Mouse (Mus musculus): ENCODE results near the gene Zfp503. TPM values are rescaled to one million over a fixed set of nuclear protein-coding genes. Genes with fewer than 3 reads are reported as not detected.

Zfp503 gene
- polyA plus RNA-seq, 1 experiment from 2014 or later: 0.82 TPM

- no peak for DNase-seq
- H3K9ac ChIP-seq: peak overlapping the region; percentile 59
- 1% methylated on average over 49 of the region's 49 CpGs for WGBS (ENCODE audit: insufficient replicate concordance)
Observed at GRCm38 (mm10) chr14:21984757-21985425, 4.5 kb downstream of the Zfp503 start.

GRCm38 (mm10) chr14:21983950-21984730 is 5.3 kb downstream of the Zfp503 start:
- H3K36me3 ChIP-seq: no peaks in the 10 kb centered on the region
- H3K4me2 ChIP-seq: peak overlapping the region; percentile 66
- ATAC-seq (ENCODE audit: low read depth): no peak
- DNase-seq: no peak
- 0 out of 2 replicates have a peak overlapping the region, but pooled peaks have one; percentile 59 for H3K9ac ChIP-seq
- H3K27ac ChIP-seq: no peak overlapping the region
- H3K9me3 ChIP-seq (replicated peaks): no peaks in the 10 kb centered on the region
- WGBS (ENCODE audit: insufficient replicate concordance): 8% methylated on average over 18 of the region's 18 CpGs
- H3K4me1 ChIP-seq (replicated peaks): peaks cover 44% of the 10 kb centered on the region
- H3K27me3 ChIP-seq: peaks cover 95% of the 10 kb centered on the region
- peak overlapping the region; percentile 59 for H3K4me3 ChIP-seq (replicated peaks)

More at GRCm38 (mm10) chr14:21984757-21985425, 4.5 kb downstream of the Zfp503 start:
- Histone ChIP-seq H3K27me3 (peaks cover 96% of the 10 kb centered on the region), H3K4me2 (peak overlapping the region; percentile 66), H3K4me1 (replicated peaks) (peaks cover 44% of the 10 kb centered on the region), H3K27ac (no peak overlapping the region), H3K4me3 (replicated peaks) (peak overlapping the region; percentile 59), H3K36me3 (no peaks in the 10 kb centered on the region), H3K9me3 (replicated peaks) (no peaks in the 10 kb centered on the region)
- ATAC-seq (ENCODE audit: low read depth): no peak

GRCm38 (mm10) chr14:21983311-21983949 is 6.0 kb downstream of the Zfp503 start:
- no peak overlapping the region for H3K27ac ChIP-seq
- H3K9ac ChIP-seq: 0 out of 2 replicates have a peak overlapping the region, but pooled peaks have one; percentile 11
- DNase-seq (no peak), ATAC-seq (ENCODE audit: low read depth) (no peak)
- H3K36me3 ChIP-seq: no peaks in the 10 kb centered on the region
- H3K27me3 ChIP-seq: peaks cover 88% of the 10 kb centered on the region
- 2% methylated on average over 22 of the region's 22 CpGs for WGBS (ENCODE audit: insufficient replicate concordance)
- H3K9me3 ChIP-seq (replicated peaks): no peaks in the 10 kb centered on the region
- peaks cover 44% of the 10 kb centered on the region for H3K4me1 ChIP-seq (replicated peaks)
- peak overlapping the region; percentile 47 for H3K4me2 ChIP-seq
- peak overlapping the region; percentile 29 for H3K4me3 ChIP-seq (replicated peaks)

- Histone ChIP-seq H3K27ac (no peak overlapping the region), H3K9me3 (replicated peaks) (no peaks in the 10 kb centered on the region), H3K4me1 (replicated peaks) (peaks cover 40% of the 10 kb centered on the region), H3K4me3 (replicated peaks) (peak overlapping the region; percentile 29), H3K27me3 (peaks cover 81% of the 10 kb centered on the region), H3K9ac (peak overlapping the region; percentile 11; the same call in 1 of the 2 replicates), H3K36me3 (no peaks in the 10 kb centered on the region), H3K4me2 (peak overlapping the region; percentile 47)
- DNase-seq: no peak
- WGBS (ENCODE audit: insufficient replicate concordance): 5% methylated on average over 38 of the region's 38 CpGs
- no peak for ATAC-seq (ENCODE audit: low read depth)
Observed at GRCm38 (mm10) chr14:21982592-21983310, 6.7 kb downstream of the Zfp503 start.

GRCm38 (mm10) chr14:21982096-21982591 is 7.3 kb downstream of the Zfp503 start:
- ATAC-seq (ENCODE audit: low read depth): no peak
- 28% methylated on average over 14 of the region's 14 CpGs for WGBS (ENCODE audit: insufficient replicate concordance)
- H3K9ac ChIP-seq: no peak overlapping the region
- no peak for DNase-seq
- peak overlapping the region; percentile 29; the same call in 1 of the 2 replicates for H3K4me3 ChIP-seq (replicated peaks)
- peaks cover 34% of the 10 kb centered on the region for H3K4me1 ChIP-seq (replicated peaks)
- no peaks in the 10 kb centered on the region for H3K9me3 ChIP-seq (replicated peaks)
- peak overlapping the region; percentile 47; the same call in 1 of the 2 replicates for H3K4me2 ChIP-seq
- no peak overlapping the region for H3K27ac ChIP-seq
- no peaks in the 10 kb centered on the region for H3K36me3 ChIP-seq
- H3K27me3 ChIP-seq: peaks cover 75% of the 10 kb centered on the region

- under 1% methylated on average over 22 of the region's 22 CpGs for WGBS (ENCODE audit: insufficient replicate concordance)
- no peak overlapping the region; the same call in 1 of the 2 replicates for H3K4me2 ChIP-seq
- H3K27me3 ChIP-seq: peaks cover 68% of the 10 kb centered on the region
- H3K4me1 ChIP-seq (replicated peaks): peaks cover 28% of the 10 kb centered on the region
- DNase-seq (no peak), ATAC-seq (ENCODE audit: low read depth) (peak; percentile 30)
- H3K27ac ChIP-seq: no peak overlapping the region
- no peak overlapping the region for H3K9ac ChIP-seq
- H3K36me3 ChIP-seq: no peaks in the 10 kb centered on the region
- H3K4me3 ChIP-seq (replicated peaks): no peak overlapping the region
- no peaks in the 10 kb centered on the region for H3K9me3 ChIP-seq (replicated peaks)
Observed at GRCm38 (mm10) chr14:21981462-21981861, 7.9 kb downstream of the Zfp503 start.

- Histone ChIP-seq H3K4me3 (replicated peaks) (no peak overlapping the region), H3K27me3 (peaks cover 2% of the 10 kb centered on the region; the same call in 1 of the 2 replicates), H3K4me1 (replicated peaks) (no peaks in the 10 kb centered on the region), H3K9me3 (replicated peaks) (no peaks in the 10 kb centered on the region), H3K4me2 (no peak overlapping the region), H3K9ac (no peak overlapping the region), H3K36me3 (no peaks in the 10 kb centered on the region), H3K27ac (no peak overlapping the region)
- ATAC-seq (ENCODE audit: low read depth) (no peak), DNase-seq (no peak)
- 18% methylated on average over 4 of the region's 4 CpGs for WGBS (ENCODE audit: insufficient replicate concordance)
Observed at GRCm38 (mm10) chr14:21968978-21969377, 20.4 kb downstream of the Zfp503 start.

- 64% methylated on average over 12 of the region's 12 CpGs for WGBS (ENCODE audit: insufficient replicate concordance)
Observed at GRCm38 (mm10) chr14:21967375-21968010, 21.9 kb downstream of the Zfp503 start.

GRCm38 (mm10) chr14:21966276-21966675 is 23.1 kb downstream of the Zfp503 start:
- Histone ChIP-seq H3K4me2 (no peak overlapping the region), H3K9me3 (replicated peaks) (no peaks in the 10 kb centered on the region), H3K27me3 (peaks cover 2% of the 10 kb centered on the region; the same call in 1 of the 2 replicates), H3K36me3 (no peaks in the 10 kb centered on the region), H3K4me3 (replicated peaks) (no peak overlapping the region), H3K9ac (no peak overlapping the region), H3K4me1 (replicated peaks) (no peaks in the 10 kb centered on the region), H3K27ac (no peak overlapping the region)
- DNase-seq (no peak), ATAC-seq (ENCODE audit: low read depth) (no peak)
- WGBS (ENCODE audit: insufficient replicate concordance): 32% methylated on average over 4 of the region's 5 CpGs

More at GRCm38 (mm10) chr14:21967375-21968010, 21.9 kb downstream of the Zfp503 start:
- no peak overlapping the region for H3K4me2 ChIP-seq
- no peak overlapping the region for H3K4me3 ChIP-seq (replicated peaks)
- H3K27me3 ChIP-seq: peaks cover 2% of the 10 kb centered on the region; the same call in 1 of the 2 replicates
- no peak for ATAC-seq (ENCODE audit: low read depth)
- no peaks in the 10 kb centered on the region for H3K36me3 ChIP-seq
- no peak overlapping the region for H3K27ac ChIP-seq
- DNase-seq: no peak
- H3K4me1 ChIP-seq (replicated peaks): no peaks in the 10 kb centered on the region
- no peak overlapping the region for H3K9ac ChIP-seq
- H3K9me3 ChIP-seq (replicated peaks): no peaks in the 10 kb centered on the region

GRCm38 (mm10) chr14:21962381-21963050 is 26.9 kb downstream of the Zfp503 start:
- no peaks in the 10 kb centered on the region for H3K4me1 ChIP-seq (replicated peaks)
- no peak overlapping the region for H3K4me2 ChIP-seq
- ATAC-seq (ENCODE audit: low read depth): no peak
- DNase-seq: no peak
- H3K9ac ChIP-seq: no peak overlapping the region
- no peaks in the 10 kb centered on the region for H3K27me3 ChIP-seq
- no peak overlapping the region for H3K27ac ChIP-seq
- no peaks in the 10 kb centered on the region for H3K36me3 ChIP-seq
- no peaks in the 10 kb centered on the region for H3K9me3 ChIP-seq (replicated peaks)
- 70% methylated on average over 22 of the region's 22 CpGs for WGBS (ENCODE audit: insufficient replicate concordance)
- H3K4me3 ChIP-seq (replicated peaks): no peak overlapping the region

Data from liver, embryonic 13.5 days (tissue).